Mouse (Mus musculus): Measurements from ENCODE around the gene Aprt. TPM values are rescaled to one million over a fixed set of nuclear protein-coding genes. Genes with fewer than 3 reads are reported as not detected.
"Not testable (repeated sequence)": the region's sequence is repeated elsewhere in the genome, so short reads cannot be mapped to it uniquely, and the experiment has no call there.

The Aprt gene
- polyA plus RNA-seq, 1 experiment from 2014 or later: 247 TPM

DNA sequence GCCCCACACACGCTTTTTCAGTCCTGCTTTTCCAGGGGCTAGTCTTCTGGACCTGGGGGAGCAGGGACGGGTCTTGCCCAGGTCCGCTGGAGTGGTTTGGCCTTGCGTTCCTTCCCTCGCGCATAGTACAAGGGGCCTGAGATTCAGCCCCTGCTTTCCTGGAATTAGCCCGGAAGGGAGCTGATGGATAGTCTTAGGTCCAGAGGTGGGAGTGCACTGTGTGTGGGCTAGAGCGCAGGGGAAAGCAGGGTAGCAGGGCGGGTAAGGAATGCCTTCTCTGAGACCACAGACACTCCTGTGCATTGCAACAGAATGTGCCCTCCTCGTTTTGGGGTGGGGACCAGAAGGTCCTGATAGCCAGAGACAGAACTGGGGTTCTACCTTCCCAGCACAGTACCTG, 407 bp upstream of the Aprt start:
- Histone ChIP-seq H3K4me2 (ENCODE audit: low read length) (peak overlapping the region; percentile 83), H3K27ac (ENCODE audit: low read depth, low read length) (peak overlapping the region; percentile 14; the same call in 1 of the 2 replicates), H3K9ac (ENCODE audit: low read length) (peak overlapping the region; percentile 82), H3K4me3 (ENCODE audit: low read depth, low read length) (peak overlapping the region; percentile 51), H3K36me3 (ENCODE audit: control insufficient read depth, insufficient read depth, low read length) (peaks cover 13% of the 10 kb centered on the region), H3K9me3 (replicated peaks; ENCODE audit: control insufficient read depth, low read length) (no peaks in the 10 kb centered on the region), H3K4me1 (ENCODE audit: control insufficient read depth, insufficient read depth, low read length) (peaks cover 15% of the 10 kb centered on the region), H3K27me3 (replicated peaks; ENCODE audit: control insufficient read depth, insufficient read depth, low read length) (no peaks in the 10 kb centered on the region)
- WGBS: 44% methylated on average over 10 of the region's 10 CpGs
- ATAC-seq (peak; percentile 30), DNase-seq (ENCODE audit: low spot score) (no peak)

DNA sequence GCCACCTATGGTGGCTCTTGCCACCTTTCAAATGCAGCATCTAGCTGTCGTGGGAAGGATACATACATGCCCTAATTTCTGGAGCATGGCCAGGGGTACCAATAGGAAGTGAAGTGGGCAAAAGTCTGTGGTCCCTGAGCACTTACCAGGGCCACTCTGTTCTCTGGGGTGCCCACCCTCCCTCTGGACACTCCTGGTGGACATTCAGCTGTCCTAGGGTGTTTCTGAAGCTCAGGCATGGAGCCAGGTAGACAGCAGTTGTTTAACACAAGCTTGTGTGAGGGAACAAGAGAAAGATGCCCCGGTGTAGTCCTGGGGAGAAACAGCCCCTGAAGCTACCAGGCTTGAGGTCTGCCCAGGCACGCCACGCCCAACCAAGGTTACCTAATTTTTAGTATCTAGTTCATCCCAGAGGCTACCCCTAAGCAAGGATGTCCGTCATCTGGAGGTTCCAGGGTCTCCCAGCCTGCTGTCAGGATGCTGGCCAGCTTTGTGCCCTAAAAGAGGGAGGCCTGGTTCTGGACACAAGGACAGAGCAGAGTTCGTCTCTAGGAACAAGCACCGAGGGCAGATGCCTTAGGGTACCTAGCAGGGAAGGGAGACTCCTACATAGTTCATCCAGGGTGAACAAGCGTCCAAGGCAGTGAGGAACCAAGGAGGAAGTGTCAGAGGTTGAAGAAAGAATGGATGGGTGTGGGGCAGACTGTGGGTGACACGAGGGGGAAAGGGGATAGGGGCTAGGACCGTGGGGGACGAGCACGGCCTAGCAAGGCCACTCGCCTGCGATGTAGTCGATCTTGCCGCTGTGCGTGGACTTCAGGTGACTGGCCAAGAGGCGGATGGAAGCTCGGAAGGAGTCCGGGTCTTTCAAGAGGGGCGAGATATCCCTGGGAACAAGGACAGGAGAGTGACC, 718 bp downstream of the Aprt start:
- DNase-seq (ENCODE audit: low spot score) (no peak), ATAC-seq (peak; percentile 35)
- peaks cover 15% of the 10 kb centered on the region for H3K4me1 ChIP-seq (ENCODE audit: control insufficient read depth, insufficient read depth, low read length)
- H3K4me2 ChIP-seq (ENCODE audit: low read length): peak overlapping the region; percentile 83
- H3K27me3 ChIP-seq (replicated peaks; ENCODE audit: control insufficient read depth, insufficient read depth, low read length): no peaks in the 10 kb centered on the region
- WGBS: 18% methylated on average over 21 of the region's 21 CpGs
- no peaks in the 10 kb centered on the region for H3K9me3 ChIP-seq (replicated peaks; ENCODE audit: control insufficient read depth, low read length)
- peak overlapping the region; percentile 82 for H3K9ac ChIP-seq (ENCODE audit: low read length)
- peak overlapping the region; percentile 50; the same call in 1 of the 2 replicates for H3K27ac ChIP-seq (ENCODE audit: low read depth, low read length)
- peak overlapping the region; percentile 51 for H3K4me3 ChIP-seq (ENCODE audit: low read depth, low read length)
- H3K36me3 ChIP-seq (ENCODE audit: control insufficient read depth, insufficient read depth, low read length): peaks cover 25% of the 10 kb centered on the region

DNA sequence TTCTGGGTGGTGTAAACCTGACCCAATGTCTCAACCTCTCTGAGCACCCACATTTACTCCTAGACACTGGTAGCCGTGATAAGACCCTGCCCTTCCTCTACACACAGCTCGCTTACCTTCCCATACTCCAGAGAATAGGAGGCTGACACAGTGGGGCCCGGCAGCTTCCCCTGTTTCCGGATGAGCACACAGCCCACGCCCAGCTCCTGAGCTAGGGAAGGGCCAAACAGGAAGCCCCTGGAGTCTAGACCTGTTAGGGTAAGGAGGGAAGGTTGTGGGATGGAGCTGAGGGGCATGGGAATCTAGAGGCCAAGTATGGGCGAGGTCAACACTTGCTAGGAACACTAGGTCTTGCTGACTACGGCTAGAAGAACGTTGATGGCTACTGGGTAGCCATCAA, 1.4 kb downstream of the Aprt start:
- ATAC-seq: no peak
- 83% methylated on average over 8 of the region's 8 CpGs for WGBS
- H3K9ac ChIP-seq (ENCODE audit: low read length): no peak overlapping the region

DNA sequence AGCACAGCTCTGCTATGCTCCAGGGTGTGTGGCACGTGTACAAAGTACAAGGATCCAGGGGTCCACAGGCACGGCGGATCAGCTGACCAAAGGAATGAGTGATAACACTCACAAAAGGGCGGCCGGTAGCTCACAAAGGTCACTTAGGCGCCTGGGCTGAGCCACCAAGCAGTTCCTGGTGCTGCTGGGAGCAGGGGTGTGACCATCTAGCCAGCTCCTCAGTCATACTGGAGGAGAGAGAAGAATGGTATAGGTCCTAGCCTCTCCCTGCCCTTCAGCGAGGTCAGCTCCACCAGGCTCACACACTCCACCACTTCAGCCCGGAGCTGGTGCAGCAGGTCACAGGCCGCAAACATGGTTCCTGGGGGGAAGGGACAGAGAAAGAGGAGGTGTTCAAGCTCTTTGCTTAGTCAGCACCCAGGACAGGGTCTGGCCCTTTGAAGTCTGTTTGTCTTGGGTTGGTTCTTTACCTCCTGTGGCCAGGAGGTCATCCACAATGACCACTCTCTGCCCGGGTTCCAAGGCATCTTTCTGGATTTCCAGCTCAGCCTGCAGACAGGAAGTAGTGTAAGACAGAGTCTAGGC, 1.9 kb downstream of the Aprt start:
- no peak overlapping the region for H3K4me3 ChIP-seq (ENCODE audit: low read depth, low read length)
- no peak for DNase-seq (ENCODE audit: low spot score)
- no peak for ATAC-seq
- no peak overlapping the region for H3K9ac ChIP-seq (ENCODE audit: low read length)
- WGBS: 63% methylated on average over 10 of the region's 10 CpGs
- no peak overlapping the region for H3K27ac ChIP-seq (ENCODE audit: low read depth, low read length)
- H3K4me2 ChIP-seq (ENCODE audit: low read length): no peak overlapping the region
- no peaks in the 10 kb centered on the region for H3K9me3 ChIP-seq (replicated peaks; ENCODE audit: control insufficient read depth, low read length)
- H3K36me3 ChIP-seq (ENCODE audit: control insufficient read depth, insufficient read depth, low read length): peaks cover 36% of the 10 kb centered on the region
- H3K4me1 ChIP-seq (ENCODE audit: control insufficient read depth, insufficient read depth, low read length): peaks cover 15% of the 10 kb centered on the region
- no peaks in the 10 kb centered on the region for H3K27me3 ChIP-seq (replicated peaks; ENCODE audit: control insufficient read depth, insufficient read depth, low read length)

More for the DNA sequence above, 1.4 kb downstream of the Aprt start:
- Histone ChIP-seq H3K4me1 (ENCODE audit: control insufficient read depth, insufficient read depth, low read length) (peaks cover 15% of the 10 kb centered on the region), H3K27ac (ENCODE audit: low read depth, low read length) (no peak overlapping the region), H3K36me3 (ENCODE audit: control insufficient read depth, insufficient read depth, low read length) (peaks cover 30% of the 10 kb centered on the region), H3K27me3 (replicated peaks; ENCODE audit: control insufficient read depth, insufficient read depth, low read length) (no peaks in the 10 kb centered on the region), H3K9me3 (replicated peaks; ENCODE audit: control insufficient read depth, low read length) (no peaks in the 10 kb centered on the region), H3K4me2 (ENCODE audit: low read length) (peak overlapping the region; percentile 83), H3K4me3 (ENCODE audit: low read depth, low read length) (no peak overlapping the region)
- no peak for DNase-seq (ENCODE audit: low spot score)

DNA sequence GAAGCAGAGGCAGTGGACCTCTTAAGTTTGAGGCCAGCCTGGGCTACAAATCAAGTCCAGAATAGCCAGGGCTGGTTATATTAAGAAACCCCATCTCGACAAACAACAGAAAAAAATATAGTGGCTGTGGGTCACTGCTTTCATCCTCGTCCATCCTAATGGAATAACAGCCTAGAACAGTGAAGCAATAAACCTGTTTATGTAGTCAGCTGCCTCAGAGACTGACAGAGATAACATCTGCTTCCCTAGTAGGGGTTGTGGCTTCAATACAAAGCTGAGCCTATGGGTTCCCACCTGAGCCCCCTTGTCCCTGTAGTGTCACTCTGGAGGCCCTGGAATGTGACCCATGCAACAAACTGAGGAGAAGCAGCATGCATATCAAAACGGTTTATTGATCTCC, 2.4 kb downstream of the Aprt start:
- peaks cover 16% of the 10 kb centered on the region for H3K4me1 ChIP-seq (ENCODE audit: control insufficient read depth, insufficient read depth, low read length)
- ATAC-seq (no peak), DNase-seq (ENCODE audit: low spot score) (no peak)
- H3K27me3 ChIP-seq (replicated peaks; ENCODE audit: control insufficient read depth, insufficient read depth, low read length): no peaks in the 10 kb centered on the region
- H3K9me3 ChIP-seq (replicated peaks; ENCODE audit: control insufficient read depth, low read length): no peaks in the 10 kb centered on the region
- no peak overlapping the region for H3K4me3 ChIP-seq (ENCODE audit: low read depth, low read length)
- no peak overlapping the region for H3K9ac ChIP-seq (ENCODE audit: low read length)
- no peak overlapping the region for H3K4me2 ChIP-seq (ENCODE audit: low read length)
- 70% methylated on average over 3 of the region's 3 CpGs for WGBS
- peaks cover 36% of the 10 kb centered on the region for H3K36me3 ChIP-seq (ENCODE audit: control insufficient read depth, insufficient read depth, low read length)
- no peak overlapping the region for H3K27ac ChIP-seq (ENCODE audit: low read depth, low read length)

DNA sequence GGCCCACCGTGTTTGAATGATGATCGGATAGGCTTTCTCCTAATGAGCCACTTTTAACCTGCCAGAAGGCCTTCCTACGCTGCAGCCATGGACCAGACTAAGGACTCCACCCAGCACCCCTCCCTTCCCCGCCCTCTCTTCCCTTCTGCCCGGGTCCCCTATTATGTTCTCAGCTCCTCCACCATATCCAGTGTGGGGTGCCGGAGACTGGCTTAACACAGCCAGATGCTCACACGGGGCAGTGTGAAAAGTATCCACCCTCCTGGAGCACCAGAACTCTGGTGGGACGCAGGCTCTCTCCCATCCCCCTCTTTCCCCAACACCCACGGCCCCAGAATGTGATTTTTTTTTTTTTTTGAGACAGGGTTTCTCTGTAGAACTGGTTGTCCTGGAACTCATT, 3.1 kb downstream of the Aprt start:
- ATAC-seq (no peak), DNase-seq (ENCODE audit: low spot score) (no peak)
- H3K4me1 ChIP-seq (ENCODE audit: control insufficient read depth, insufficient read depth, low read length): peaks cover 17% of the 10 kb centered on the region
- no peak overlapping the region for H3K4me3 ChIP-seq (ENCODE audit: low read depth, low read length)
- H3K9ac ChIP-seq (ENCODE audit: low read length): no peak overlapping the region
- no peak overlapping the region for H3K4me2 ChIP-seq (ENCODE audit: low read length)
- no peak overlapping the region for H3K27ac ChIP-seq (ENCODE audit: low read depth, low read length)
- H3K9me3 ChIP-seq (replicated peaks; ENCODE audit: control insufficient read depth, low read length): no peaks in the 10 kb centered on the region
- H3K27me3 ChIP-seq (replicated peaks; ENCODE audit: control insufficient read depth, insufficient read depth, low read length): no peaks in the 10 kb centered on the region
- H3K36me3 ChIP-seq (ENCODE audit: control insufficient read depth, insufficient read depth, low read length): peaks cover 36% of the 10 kb centered on the region
- 43% methylated on average over 9 of the region's 9 CpGs for WGBS

DNA sequence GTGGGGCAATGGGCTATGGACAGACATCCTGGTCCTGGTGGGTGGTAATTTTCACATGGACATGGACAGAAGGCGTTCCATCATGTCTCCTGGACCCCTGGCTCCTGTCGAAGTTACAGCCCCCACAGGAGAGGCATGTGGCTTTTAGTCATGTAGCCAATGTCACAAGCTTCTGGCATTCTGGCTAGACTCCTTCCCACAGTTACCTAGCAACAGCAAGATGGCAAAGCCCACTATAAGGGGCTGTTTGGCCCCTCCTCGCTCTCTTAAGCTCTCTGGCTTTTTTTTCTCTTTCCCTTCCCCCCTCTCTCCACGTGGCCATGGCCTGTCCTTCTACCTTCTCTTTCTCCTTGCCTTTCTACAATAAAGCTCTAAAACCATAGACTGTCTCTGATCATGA, 3.5 kb downstream of the Aprt start:
- not testable (repeated sequence) for ATAC-seq; H3K27me3 ChIP-seq (replicated peaks; ENCODE audit: control insufficient read depth, insufficient read depth, low read length); H3K9me3 ChIP-seq (replicated peaks; ENCODE audit: control insufficient read depth, low read length); H3K27ac ChIP-seq (ENCODE audit: low read depth, low read length); H3K4me2 ChIP-seq (ENCODE audit: low read length); H3K4me3 ChIP-seq (ENCODE audit: low read depth, low read length); H3K9ac ChIP-seq (ENCODE audit: low read length)
- 23% methylated on average over 4 of the region's 4 CpGs for WGBS
- H3K4me1 ChIP-seq (ENCODE audit: control insufficient read depth, insufficient read depth, low read length): peaks cover 17% of the 10 kb centered on the region
- H3K36me3 ChIP-seq (ENCODE audit: control insufficient read depth, insufficient read depth, low read length): peaks cover 36% of the 10 kb centered on the region
- DNase-seq (ENCODE audit: low spot score): peak; percentile 29

DNA sequence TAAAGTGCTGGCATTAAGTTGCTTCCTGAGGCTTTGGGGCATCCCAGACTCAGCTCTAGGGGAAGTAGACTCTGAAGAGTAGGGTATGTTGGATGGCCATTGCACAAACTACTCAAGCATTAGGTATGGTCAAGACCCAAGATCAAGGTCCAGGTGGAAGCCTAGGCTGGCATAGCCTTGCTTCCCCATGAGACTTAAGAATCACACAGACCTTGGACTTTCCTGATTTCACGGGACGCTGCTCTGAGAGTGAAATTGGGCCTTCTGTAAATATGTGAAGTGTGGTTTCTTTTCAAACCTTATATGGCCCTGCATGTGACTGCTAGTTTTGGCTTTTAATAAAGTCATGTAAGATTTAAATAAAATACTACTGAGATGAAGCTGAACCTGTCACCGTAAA, 4.0 kb downstream of the Aprt start:
- Histone ChIP-seq H3K9me3 (replicated peaks; ENCODE audit: control insufficient read depth, low read length) (no peaks in the 10 kb centered on the region), H3K27ac (ENCODE audit: low read depth, low read length) (no peak overlapping the region), H3K4me1 (ENCODE audit: control insufficient read depth, insufficient read depth, low read length) (peaks cover 17% of the 10 kb centered on the region), H3K36me3 (ENCODE audit: control insufficient read depth, insufficient read depth, low read length) (peaks cover 36% of the 10 kb centered on the region), H3K4me2 (ENCODE audit: low read length) (no peak overlapping the region), H3K9ac (ENCODE audit: low read length) (no peak overlapping the region), H3K27me3 (replicated peaks; ENCODE audit: control insufficient read depth, insufficient read depth, low read length) (no peaks in the 10 kb centered on the region), H3K4me3 (ENCODE audit: low read depth, low read length) (no peak overlapping the region)
- WGBS: 91% methylated on average over 3 of the region's 3 CpGs
- DNase-seq (ENCODE audit: low spot score) (no peak), ATAC-seq (no peak)

DNA sequence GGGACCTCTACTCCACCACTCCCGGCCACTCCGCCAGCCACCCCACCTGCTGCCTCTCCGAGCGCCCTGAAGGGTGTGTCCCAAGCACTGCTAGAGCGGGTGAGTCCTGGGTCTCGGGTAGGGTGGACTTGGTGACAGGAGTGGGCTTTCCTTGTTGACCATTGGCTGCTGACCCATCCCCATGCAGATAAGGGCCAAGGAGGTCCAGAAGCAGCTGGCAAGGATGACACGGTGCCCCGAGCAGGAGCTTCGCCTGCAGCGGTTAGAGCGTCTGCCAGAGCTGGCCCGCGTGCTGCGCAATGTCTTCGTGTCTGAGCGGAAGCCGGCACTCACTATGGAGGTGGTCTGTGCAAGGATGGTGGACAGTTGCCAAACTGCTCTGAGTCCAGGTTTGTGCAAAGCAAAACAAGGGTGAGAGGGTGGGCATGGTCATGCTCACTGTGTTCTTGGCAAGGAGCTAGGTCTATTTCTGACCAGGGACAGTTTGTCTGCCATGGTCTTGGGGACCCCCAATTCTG, 4.9 kb downstream of the Aprt start:
- DNase-seq (ENCODE audit: low spot score): no peak

More for the DNA sequence above, 4.9 kb downstream of the Aprt start:
- no peak overlapping the region for H3K4me3 ChIP-seq (ENCODE audit: low read depth, low read length)
- no peak for ATAC-seq
- 95% methylated on average over 17 of the region's 17 CpGs for WGBS
- no peaks in the 10 kb centered on the region for H3K9me3 ChIP-seq (replicated peaks; ENCODE audit: control insufficient read depth, low read length)
- H3K9ac ChIP-seq (ENCODE audit: low read length): no peak overlapping the region
- no peak overlapping the region for H3K27ac ChIP-seq (ENCODE audit: low read depth, low read length)
- peaks cover 19% of the 10 kb centered on the region for H3K4me1 ChIP-seq (ENCODE audit: control insufficient read depth, insufficient read depth, low read length)
- peaks cover 36% of the 10 kb centered on the region for H3K36me3 ChIP-seq (ENCODE audit: control insufficient read depth, insufficient read depth, low read length)
- no peak overlapping the region for H3K4me2 ChIP-seq (ENCODE audit: low read length)
- H3K27me3 ChIP-seq (replicated peaks; ENCODE audit: control insufficient read depth, insufficient read depth, low read length): no peaks in the 10 kb centered on the region

Data from forebrain, embryonic 14.5 days (tissue).